Mouse (Mus musculus) CH12.LX (cell line): ENCODE measurements at regions not wholly inside any gene's neighbourhood (a gene's known extent, or its start where the extent isn't known, plus 50 kb on each side); places are given as distances from the start of the nearest gene placed in this dataset.

ENCODE experiments used
- DNase-seq: peaks from one replicate; pipeline ENCODE4 v3.0.0-alpha.2; 2013; ENCODE audit errors: extremely low read depth
- H3K27ac ChIP-seq: 2 replicates; pipeline ENCODE4 v1.5.1; 2012; ENCODE audit warnings: low read depth, mild to moderate bottlenecking, control low read depth, moderate library complexity; ENCODE audit not compliant: insufficient read depth
- H3K27me3 ChIP-seq: replicated peaks from 2 replicates; pipeline ENCODE3; 2012; ENCODE audit warnings: inconsistent platforms
- H3K36me3 ChIP-seq, 2 experiments: replicated peaks in 1 of 2; 2 replicates each; pipeline versions ENCODE3 to v1.6.1; 2012; ENCODE audit warnings: inconsistent platforms in 1 of 2, low read length in 1 of 2, mild to moderate bottlenecking in 1 of 2, mixed read lengths in 1 of 2, moderate library complexity in 1 of 2; ENCODE audit not compliant: control insufficient read depth in 1 of 2, insufficient read depth in 1 of 2
- H3K4me1 ChIP-seq, 2 experiments: 2 replicates each; pipeline ENCODE4 v1.6.1; 2012; ENCODE audit warnings: inconsistent platforms in 1 of 2, moderate library complexity in 1 of 2; ENCODE audit not compliant: insufficient read depth in 2 of 2, control insufficient read depth in 1 of 2
- H3K4me2 ChIP-seq: 2 replicates; pipeline ENCODE4 v1.6.1; 2012; ENCODE audit warnings: low read depth, mild to moderate bottlenecking, control low read depth; ENCODE audit not compliant: poor library complexity, insufficient read depth, severe bottlenecking
- H3K4me3 ChIP-seq, 3 experiments: fragments of 150-350 bp in 1 of 3; sonication (generic) in 1 of 3; replicated peaks in 1 of 3; 2 replicates each; pipeline versions ENCODE3 to v1.5.1; 2011 to 2012; ENCODE audit warnings: low read depth in 2 of 3, low read length in 2 of 3, mild to moderate bottlenecking in 2 of 3, moderate library complexity in 2 of 3, control low read depth in 1 of 3, improper control_type of control experiment in 1 of 3, inconsistent platforms in 1 of 3, mixed read lengths in 1 of 3; ENCODE audit not compliant: poor library complexity in 1 of 3
- H3K79me2 ChIP-seq: replicated peaks from 2 replicates; pipeline ENCODE4 v1.6.1; 2012; ENCODE audit warnings: mild to moderate bottlenecking, moderate library complexity; ENCODE audit not compliant: control insufficient read depth, poor library complexity, insufficient read depth, severe bottlenecking; ENCODE audit errors: extremely low read depth
- H3K9ac ChIP-seq: 2 replicates; pipeline ENCODE4 v1.6.1; 2012; ENCODE audit warnings: low read depth, mild to moderate bottlenecking, control low read depth, moderate library complexity; ENCODE audit not compliant: insufficient read depth
- H3K9me3 ChIP-seq: replicated peaks from 2 replicates; pipeline ENCODE3; 2012; ENCODE audit warnings: low read length, inconsistent platforms, mixed read lengths
- CHD1 ChIP-seq: IDR thresholded peaks from 2 replicates; pipeline ENCODE4 v1.6.1; 2012; ENCODE audit warnings: low read depth, low read length, improper control_type of control experiment, inconsistent platforms
- CHD2 ChIP-seq: IDR thresholded peaks from 2 replicates; pipeline ENCODE4 v1.6.1; 2011; ENCODE audit warnings: low read length, improper control_type of control experiment
- ETS1 ChIP-seq: conservative IDR thresholded peaks from 2 replicates; pipeline ENCODE4 v1.6.1; 2012; ENCODE audit warnings: low read depth, mild to moderate bottlenecking, inconsistent platforms, low read length, improper control_type of control experiment, moderate library complexity
- HCFC1 ChIP-seq: IDR thresholded peaks from 2 replicates; pipeline ENCODE4 v1.6.1; 2012; ENCODE audit warnings: low read depth, mild to moderate bottlenecking, inconsistent platforms, low read length, improper control_type of control experiment
- IRF4 ChIP-seq: IDR thresholded peaks from 2 replicates; pipeline ENCODE4 v1.6.1; 2014; ENCODE audit warnings: low read depth, mild to moderate bottlenecking, inconsistent platforms, low read length, improper control_type of control experiment
- JUND ChIP-seq: conservative IDR thresholded peaks from 2 replicates; pipeline ENCODE4 v1.6.1; 2011; ENCODE audit warnings: low read depth, low read length, improper control_type of control experiment
- MAFK ChIP-seq: IDR thresholded peaks from 2 replicates; pipeline ENCODE4 v1.6.1; 2011; ENCODE audit warnings: low read length, improper control_type of control experiment; ENCODE audit not compliant: insufficient replicate concordance
- MAX ChIP-seq: IDR thresholded peaks from 2 replicates; pipeline ENCODE4 v1.6.1; 2011; ENCODE audit warnings: low read length, improper control_type of control experiment
- MEF2A ChIP-seq: IDR thresholded peaks from 2 replicates; pipeline ENCODE4 v1.6.1; 2014; ENCODE audit warnings: low read depth, mild to moderate bottlenecking, inconsistent platforms, low read length, improper control_type of control experiment, borderline replicate concordance
- NRF1 ChIP-seq: IDR thresholded peaks from 2 replicates; pipeline ENCODE4 v1.6.1; 2014; ENCODE audit warnings: low read depth, mild to moderate bottlenecking, inconsistent platforms, low read length, improper control_type of control experiment, moderate library complexity
- PAX5 ChIP-seq: IDR thresholded peaks from 2 replicates; pipeline ENCODE4 v1.6.1; 2012; ENCODE audit warnings: low read length, inconsistent platforms, mixed read lengths
- POLR2A ChIP-seq: IDR thresholded peaks from 2 replicates; pipeline ENCODE4 v1.6.1; 2011; ENCODE audit warnings: low read depth, mild to moderate bottlenecking, improper control_type of control experiment, low read length
- SIN3A ChIP-seq: IDR thresholded peaks from 2 replicates; pipeline ENCODE4 v1.6.1; 2012; ENCODE audit warnings: low read length, improper control_type of control experiment, inconsistent platforms
- SMC3 ChIP-seq: IDR thresholded peaks from 2 replicates; pipeline ENCODE4 v1.6.1; 2011; ENCODE audit warnings: low read depth, low read length, improper control_type of control experiment
- TBP ChIP-seq: conservative IDR thresholded peaks from 2 replicates; pipeline ENCODE4 v1.6.1; 2011; ENCODE audit warnings: low read depth, low read length, improper control_type of control experiment
- UBTF ChIP-seq: IDR thresholded peaks from 2 replicates; pipeline ENCODE4 v1.6.1; 2012; ENCODE audit warnings: low read depth, mild to moderate bottlenecking, inconsistent platforms, low read length, improper control_type of control experiment, moderate library complexity
- USF1 ChIP-seq: IDR thresholded peaks from 2 replicates; pipeline ENCODE4 v1.6.1; 2014; ENCODE audit warnings: low read depth, mild to moderate bottlenecking, inconsistent platforms, low read length, improper control_type of control experiment
- USF2 ChIP-seq: conservative IDR thresholded peaks from 2 replicates; pipeline ENCODE4 v1.6.1; 2011; ENCODE audit warnings: low read depth, low read length, improper control_type of control experiment
- ZC3H11A ChIP-seq: IDR thresholded peaks from 2 replicates; pipeline ENCODE4 v1.6.1; 2012; ENCODE audit warnings: low read depth, mild to moderate bottlenecking, inconsistent platforms, low read length, improper control_type of control experiment
- dilution Hi-C: fragments of 300-500 bp; cut with MboI; formaldehyde crosslinking; loops from 2 replicates; pipeline ENCODE4 v1.14.3; 2020; ENCODE audit warnings: low sequenced_read_pairs; ENCODE audit not compliant: extremely low pct_unique_long_range_greater_than_20kb, extremely low pct_ligation_motif_present
- in situ Hi-C: fragments of 300-500 bp; cut with MboI; formaldehyde crosslinking; loops from 3 replicates; pipeline ENCODE4 v1.14.3; 2019; ENCODE audit warnings: low sequenced_read_pairs, low pct_ligation_motif_present, low pct_unique_long_range_greater_than_20kb, mixed read lengths

DNA sequence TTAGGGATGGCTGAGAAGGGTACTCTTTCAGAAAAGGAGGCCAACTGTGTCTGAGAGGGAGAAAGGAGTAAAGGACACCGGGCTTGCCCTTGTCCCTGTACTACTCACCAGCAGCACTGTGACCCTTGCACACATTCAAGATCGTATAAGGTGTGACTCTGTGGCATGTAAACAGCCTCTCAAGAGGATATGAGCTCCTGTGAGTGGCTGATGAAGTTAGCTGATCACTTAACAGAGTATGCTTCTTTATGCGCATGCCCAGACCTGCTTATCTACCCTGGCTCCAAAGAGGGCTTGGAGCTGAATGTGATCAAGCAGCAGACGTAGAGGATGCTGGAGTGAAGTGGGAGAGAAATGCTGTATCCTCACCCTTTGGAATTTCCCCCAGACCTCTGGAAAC, 142.5 kb downstream of the Pja1 start:
- Histone ChIP-seq H3K4me1 (peaks cover 2 to 24% of the 10 kb centered on the region in 2 experiments), H3K27me3 (no peaks in the 10 kb centered on the region), H3K79me2 (no peaks in the 10 kb centered on the region), H3K9ac (no peak overlapping the region), H3K4me2 (no peak overlapping the region), H3K9me3 (no peaks in the 10 kb centered on the region), H3K36me3 (no peaks in the 10 kb centered on the region), H3K27ac (no peak overlapping the region), H3K4me3 (no peak overlapping the region)
- TF ChIP-seq ZC3H11A (no peak), PAX5 (no peak), SIN3A (no peak), MAX (no peak), MAFK (no peak), UBTF (no peak), USF1 (no peak), CHD1 (no peak), NRF1 (no peak), MEF2A (no peak), ETS1 (no peak), USF2 (no peak), HCFC1 (no peak)
- DNase-seq: no peak
- in situ Hi-C loops (no loop called here), dilution Hi-C loops (no loop called here)

DNA sequence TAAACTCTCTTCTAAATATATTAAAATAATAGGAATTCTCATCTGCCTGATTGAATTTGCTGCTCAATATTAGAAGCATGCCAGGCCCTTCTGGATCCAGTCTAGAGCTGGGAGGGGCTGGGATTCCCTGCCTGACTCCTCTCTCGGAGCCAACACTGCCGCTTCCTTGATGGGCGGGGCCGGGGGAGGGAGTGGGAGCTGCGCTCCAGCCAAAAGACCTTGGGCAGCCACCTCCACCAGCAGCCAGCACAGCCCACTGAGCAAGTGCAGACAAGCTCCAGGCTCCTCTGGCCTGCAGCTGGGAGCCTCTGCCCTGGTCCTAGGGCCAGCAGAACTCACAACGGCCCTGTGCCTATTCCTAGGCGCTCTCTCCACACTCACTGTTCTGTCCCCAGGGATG, 144.9 kb downstream of the Pja1 start:
- Histone ChIP-seq H3K79me2 (no peaks in the 10 kb centered on the region), H3K4me3 (no peak overlapping the region)
- TF ChIP-seq CHD2 (no peak), UBTF (no peak), POLR2A (no peak), ZC3H11A (no peak), TBP (no peak), JUND (no peak), IRF4 (no peak), SMC3 (no peak), MAFK (no peak)
- TF ChIP-seq, all 38 proteins: peak for 0
- Histone ChIP-seq H3K9me3 (no peaks in the 10 kb centered on the region), H3K4me1 (peaks cover 2 to 24% of the 10 kb centered on the region in 2 experiments), H3K9ac (no peak overlapping the region), H3K27ac (no peak overlapping the region), H3K4me2 (no peak overlapping the region), H3K36me3 (no peaks in the 10 kb centered on the region), H3K27me3 (no peaks in the 10 kb centered on the region)
- no peak for DNase-seq
- in situ Hi-C loops: no loop called here
- dilution Hi-C loops: no loop called here
